Mouse (Mus musculus): ENCODE measurements around the gene Babam2.

GRCm38 (mm10) chr5:31754634-31755033 lies 57.1 kb downstream of the Babam2 start:
- TF ChIP-seq POLR2A (IDR thresholded peaks at IDR 0.05; ENCODE audit: insufficient read length, low read depth) (no peak), TCF3 (IDR thresholded peaks at IDR 0.05; ENCODE audit: insufficient read length, low read depth) (no peak), REST (IDR thresholded peaks at IDR 0.05; ENCODE audit: insufficient read depth, insufficient read length) (no peak), MYOG (IDR thresholded peaks at IDR 0.05; ENCODE audit: control insufficient read depth in 1 of 3, insufficient read depth in 1 of 3, insufficient read length in 2 of 3, low read depth in 2 of 3) (no peak), MYOD1 (IDR thresholded peaks at IDR 0.05; ENCODE audit: control insufficient read depth in 1 of 3, insufficient read length in 2 of 3, low read depth in 2 of 3) (no peak), MAX (IDR thresholded peaks at IDR 0.05; ENCODE audit: low read depth) (no peak)
